Mouse (Mus musculus) inflammation-experienced regulatory T-cells (primary cell): Measurements from ENCODE around the gene Pgbd1. TPM values are rescaled to one million over a fixed set of nuclear protein-coding genes. Genes with fewer than 3 reads are reported as not detected.

Source experiments
- polyA plus RNA-seq, 2 experiments: library from polyadenylated mRNA; unstranded; fragments of 100-300 nt; shearing (Covaris generic); gene quantifications; one replicate each; pipeline ENCODE4 v1.2.1; 2017

The Pgbd1 gene
- polyA plus RNA-seq = under 1 TPM; 0.23 to 0.53 TPM

GRCm38 (mm10) chr13:21440503-21441206, at the start of gene Pgbd1:
TSS of gene Pgbd1 (minus strand) at chr13:21441058.

DNA sequence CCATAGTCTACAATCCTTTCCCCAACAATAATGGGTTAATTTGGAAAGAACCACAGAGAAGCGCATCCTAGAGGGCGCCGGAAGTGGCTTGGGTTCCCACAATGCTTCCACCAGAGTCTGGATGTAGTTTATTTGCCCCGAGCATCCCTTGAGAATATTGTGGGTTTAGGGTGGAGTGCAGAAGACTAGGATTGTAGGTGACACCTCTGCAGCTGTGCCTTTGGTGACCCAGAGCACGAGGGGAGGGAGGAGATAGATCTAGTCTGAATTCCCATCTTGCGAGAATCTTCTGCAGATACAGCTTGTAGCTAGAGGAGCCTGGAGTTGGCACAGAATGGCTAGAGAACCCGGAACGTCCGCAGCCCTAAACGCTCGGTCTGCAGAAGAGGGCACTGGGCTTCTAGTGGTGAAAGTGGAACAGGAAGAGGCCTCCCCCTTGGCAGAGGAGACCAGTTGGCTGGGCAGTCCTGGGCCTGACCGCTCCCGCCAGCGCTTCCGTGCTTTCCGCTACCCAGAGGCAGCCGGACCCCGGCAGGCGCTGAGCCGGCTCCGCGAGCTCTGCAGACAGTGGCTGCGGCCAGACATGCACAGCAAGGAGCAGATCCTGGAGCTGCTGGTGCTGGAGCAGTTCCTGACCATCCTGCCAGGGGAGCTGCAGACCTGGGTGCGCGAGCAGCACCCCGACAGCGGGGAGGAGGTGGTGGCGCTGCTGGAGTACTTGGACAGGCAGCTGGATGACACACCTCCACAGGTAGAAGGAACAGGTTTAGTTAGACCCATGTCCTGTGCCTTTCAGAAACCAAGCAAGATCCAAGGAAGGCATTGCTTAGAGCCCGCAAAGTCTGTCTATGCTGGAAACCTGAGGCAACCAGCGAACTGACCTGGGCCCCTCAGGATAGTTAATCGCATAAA, 38.2 kb upstream of the Pgbd1 start, which contains the start of the genes Zkscan4 and Gm10065:
Gene Zkscan4 (plus strand): TSS at position 149 of the 912 bp plus-strand sequence.
Gene Gm10065 (minus strand): TSS at position 683 of the 912 bp plus-strand sequence.

GRCm38 (mm10) chr13:21468061-21469019, 27.5 kb upstream of the Pgbd1 start, which contains the start of gene Nkapl:
TSS of gene Nkapl (minus strand) at chr13:21468509.

DNA sequence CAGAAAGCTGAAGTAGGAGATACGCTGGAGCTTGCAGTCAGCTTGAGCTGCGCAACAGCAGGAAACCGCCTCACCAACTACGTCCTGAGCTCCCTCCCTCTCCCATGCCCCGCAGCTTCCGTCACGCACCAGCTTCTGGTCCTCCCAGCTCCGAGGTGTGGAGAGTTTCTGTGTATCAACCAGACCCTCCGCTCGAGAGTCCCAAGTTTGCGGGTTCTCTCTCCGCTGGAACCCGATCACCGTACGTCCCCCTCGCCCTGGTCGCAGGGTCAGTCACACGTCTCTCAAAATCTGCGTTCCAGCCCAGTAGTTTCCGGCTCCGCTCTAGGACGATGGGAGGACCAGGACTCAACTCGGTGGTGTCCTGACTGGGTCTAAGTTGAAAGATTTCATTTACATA, 12.6 kb upstream of the Pgbd1 start, which contains the start of gene Zscan26:
Gene Zscan26 (minus strand): TSS at position 282 of the 400 bp plus-strand sequence.

DNA sequence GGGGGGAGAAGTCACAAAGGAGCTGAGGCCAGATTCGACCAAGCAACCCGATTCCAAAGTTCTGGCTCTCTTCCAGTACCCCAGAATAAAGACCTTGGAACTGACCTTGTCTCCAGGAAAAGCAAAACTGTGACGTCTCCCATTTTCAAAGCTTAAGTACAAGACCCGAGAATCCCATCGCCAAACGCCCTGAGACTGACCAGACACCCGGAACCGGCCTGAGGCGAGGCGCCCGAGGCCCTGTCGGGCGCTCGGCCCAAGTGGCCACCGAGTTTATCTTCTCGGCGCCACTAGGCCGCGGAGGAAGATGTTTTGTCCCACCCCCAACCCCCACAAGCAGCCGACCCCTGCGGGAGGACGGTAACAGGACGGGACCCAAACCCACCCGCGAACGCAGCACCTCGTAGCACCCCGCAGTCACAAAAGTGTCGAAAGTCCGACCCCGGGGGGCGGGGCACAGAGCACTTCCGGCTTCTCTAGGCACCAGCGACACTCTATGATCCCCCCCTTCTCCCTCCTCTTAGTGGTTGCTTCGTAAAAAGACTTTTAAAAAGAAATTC, 38.5 kb downstream of the Pgbd1 start, which contains the start of gene Zkscan3:
Gene Zkscan3 (minus strand): TSS at position 469 of the 560 bp plus-strand sequence.

Other genes with a start within 250 kb of the Pgbd1 start
- gene Gpx5, start 148.3 kb downstream of the Pgbd1 start, polyA plus RNA-seq = 1 to 10 TPM in 1 of 2 experiments, under 1 TPM in 1; 0.22 to 1.7 TPM
- under 1 TPM; 0.23 to 0.77 TPM for gene Gpx6, start 128.9 kb downstream of the Pgbd1 start, polyA plus RNA-seq
- gene Olfr1367, start 94.1 kb downstream of the Pgbd1 start, polyA plus RNA-seq = not detected
- gene Zscan12, start 78.2 kb downstream of the Pgbd1 start, polyA plus RNA-seq = 10 to 100 TPM in 1 of 2 experiments, 1 to 10 TPM in 1; 8.3 to 13.5 TPM
- 10 to 100 TPM; 57.4 to 65.7 TPM for gene Zkscan3, start 38.3 kb downstream of the Pgbd1 start, polyA plus RNA-seq
- gene Zscan26, start 12.7 kb upstream of the Pgbd1 start, polyA plus RNA-seq = 1 to 10 TPM; 7.6 to 7.7 TPM
- under 1 TPM; 0.11 to 0.44 TPM for gene Nkapl, start 27.5 kb upstream of the Pgbd1 start, polyA plus RNA-seq
- not detected for gene Zkscan4, start 37.8 kb upstream of the Pgbd1 start, polyA plus RNA-seq
- not detected for gene Gm10065, start 38.4 kb upstream of the Pgbd1 start, polyA plus RNA-seq
- gene AK157302, start 54.2 kb upstream of the Pgbd1 start, polyA plus RNA-seq = under 1 TPM; 0.08 to 0.54 TPM
- 10 to 100 TPM; 10.6 to 16.4 TPM for gene Gm11273, start 60.4 kb upstream of the Pgbd1 start, polyA plus RNA-seq
- 10 to 100 TPM in 1 of 2 experiments, 1 to 10 TPM in 1; 7.6 to 12.8 TPM for gene Zkscan8, start 90.1 kb upstream of the Pgbd1 start, polyA plus RNA-seq
- gene Olfr1366, start 101.8 kb upstream of the Pgbd1 start, polyA plus RNA-seq = not detected
- 1 to 10 TPM in 1 of 2 experiments, under 1 TPM in 1; 0.95 to 2.1 TPM for gene Olfr1535, start 118.8 kb upstream of the Pgbd1 start, polyA plus RNA-seq
- not detected for gene Olfr1364, start 140.7 kb upstream of the Pgbd1 start, polyA plus RNA-seq
- gene Olfr1362, start 173.0 kb upstream of the Pgbd1 start, polyA plus RNA-seq = not detected
- gene Olfr11, start 201.5 kb upstream of the Pgbd1 start, polyA plus RNA-seq = not detected
- under 1 TPM in 1 of 2 experiments, not detected in 1; 0.60 TPM for gene Olfr1361, start 222.3 kb upstream of the Pgbd1 start, polyA plus RNA-seq
- gene Olfr1360, start 236.3 kb upstream of the Pgbd1 start, polyA plus RNA-seq = under 1 TPM in 1 of 2 experiments, not detected in 1; 0.21 TPM